Mouse (Mus musculus) stomach, postnatal 0 days (tissue): ENCODE measurements around the gene Stac3. TPM values are rescaled to one million over a fixed set of nuclear protein-coding genes. Genes with fewer than 3 reads are reported as not detected.
A peak's percentile ranks its signal among the peaks of the same experiment; 100 is the strongest.

Experiments
- ATAC-seq: fragments of 200-750 bp; cut with Nextera tagmentation; 2 replicates; pipeline ENCODE4 v1.8.0; 2017; ENCODE audit not compliant: low FRiP score, low TSS enrichment
- DNase-seq: peaks from one replicate; pipeline ENCODE4 v3.0.0-alpha.2; 2016; ENCODE audit warnings: low spot score
- H3K27ac ChIP-seq: fragments of 300-500 bp; sonication (generic); replicated peaks from 2 replicates; pipeline ENCODE4 v1.5.1; 2014; ENCODE audit warnings: mild to moderate bottlenecking, control low read depth
- H3K27me3 ChIP-seq: fragments of 300-500 bp; sonication (generic); 2 replicates; pipeline ENCODE4 v1.6.1; 2014; ENCODE audit warnings: low read length; ENCODE audit not compliant: control insufficient read depth, insufficient read depth
- H3K36me3 ChIP-seq: fragments of 300-500 bp; sonication (generic); 2 replicates; pipeline ENCODE4 v1.6.1; 2014; ENCODE audit warnings: low read length, mixed read lengths; ENCODE audit not compliant: control insufficient read depth, insufficient read depth
- H3K4me1 ChIP-seq: fragments of 300-500 bp; sonication (generic); replicated peaks from 2 replicates; pipeline ENCODE4 v1.6.1; 2014; ENCODE audit warnings: antibody characterized with exemption; ENCODE audit not compliant: control insufficient read depth, insufficient read depth
- H3K4me2 ChIP-seq: fragments of 300-500 bp; sonication (generic); replicated peaks from 2 replicates; pipeline ENCODE4 v1.6.1; 2014; ENCODE audit warnings: low read depth, mild to moderate bottlenecking, control low read depth, moderate library complexity
- H3K4me3 ChIP-seq: fragments of 300-500 bp; sonication (generic); 2 replicates; pipeline ENCODE4 v1.5.1; 2014; ENCODE audit warnings: low read depth, low read length, control low read depth
- H3K9ac ChIP-seq: fragments of 300-500 bp; sonication (generic); 2 replicates; pipeline ENCODE4 v1.6.1; 2014; ENCODE audit warnings: mild to moderate bottlenecking, low read length, control low read depth, mixed read lengths
- H3K9me3 ChIP-seq: fragments of 300-500 bp; sonication (generic); 2 replicates; pipeline ENCODE4 v1.6.1; 2016; ENCODE audit warnings: low read length; ENCODE audit not compliant: control insufficient read depth
- CTCF ChIP-seq: IDR thresholded peaks from 2 replicates; pipeline ENCODE4 v1.5.1; 2016; ENCODE audit warnings: antibody characterized with exemption, low read depth, mild to moderate bottlenecking, moderate library complexity
- EP300 ChIP-seq: optimal IDR thresholded peaks from 2 replicates; pipeline ENCODE3; 2016; ENCODE audit warnings: antibody characterized with exemption
- WGBS: fragments of 180-500 bp; shearing (Covaris S2); extraction: QIAGEN DNeasy Blood & Tissue Kit; methylation state at CpG from one replicate; pipeline ENCODE4 v1.1.7; 2014; 5-methylcytosine and 5-hydroxymethylcytosine counted together
- polyA plus RNA-seq: library from polyadenylated mRNA; unstranded; fragments of >200 nt; fragmentation: Nextera tagmentation; extraction: Ambion mirVana; gene quantifications from 2 replicates; pipeline ENCODE4 v1.2.1, GENCODE M21; 2015

The Stac3 gene
- polyA plus RNA-seq, 1 experiment from 2014 or later: 0.23 TPM

GRCm38 (mm10) chr10:127514764-127515163 is 13.3 kb downstream of the Stac3 start, which contains the start of gene Ndufa4l2:
TSS of gene Ndufa4l2 (plus strand) at chr10:127514967.
- Histone ChIP-seq H3K36me3 (peaks cover 10% of the 10 kb centered on the region; the same call in 1 of the 2 replicates), H3K27me3 (peaks cover 6% of the 10 kb centered on the region; the same call in 1 of the 2 replicates), H3K4me2 (peak within 1 kb of the TSS; percentile 66), H3K4me3 (peak within 1 kb of the TSS; percentile 27), H3K9me3 (no peaks in the 10 kb centered on the region), H3K27ac (no peak within 1 kb of the TSS; the same call in none of the 2 replicates), H3K4me1 (peaks cover 21% of the 10 kb centered on the region), H3K9ac (no peak within 1 kb of the TSS)
- TF ChIP-seq CTCF (no peak), EP300 (no peak)
- ATAC-seq (no peak), DNase-seq (no peak)
- 26% methylated on average over 6 of the region's 6 CpGs for WGBS

- peaks cover 2% of the 10 kb centered on the region; the same call in 1 of the 2 replicates for H3K27me3 ChIP-seq
- no peaks in the 10 kb centered on the region for H3K9me3 ChIP-seq
- H3K4me2 ChIP-seq: peak overlapping the region; percentile 55
- WGBS: 44% methylated on average over 9 of the region's 9 CpGs
- H3K27ac ChIP-seq: no peak overlapping the region; the same call in none of the 2 replicates
- no peak overlapping the region for H3K9ac ChIP-seq
- H3K4me3 ChIP-seq: peak overlapping the region; percentile 27
- ATAC-seq (no peak), DNase-seq (no peak)
- TF ChIP-seq CTCF: no peak
- TF ChIP-seq EP300: no peak
- peaks cover 21% of the 10 kb centered on the region for H3K4me1 ChIP-seq
- H3K36me3 ChIP-seq: peaks cover 10% of the 10 kb centered on the region; the same call in 1 of the 2 replicates
These were observed 13.9 kb downstream of the Stac3 start for GRCm38 (mm10) chr10:127515271-127515982.

DNA sequence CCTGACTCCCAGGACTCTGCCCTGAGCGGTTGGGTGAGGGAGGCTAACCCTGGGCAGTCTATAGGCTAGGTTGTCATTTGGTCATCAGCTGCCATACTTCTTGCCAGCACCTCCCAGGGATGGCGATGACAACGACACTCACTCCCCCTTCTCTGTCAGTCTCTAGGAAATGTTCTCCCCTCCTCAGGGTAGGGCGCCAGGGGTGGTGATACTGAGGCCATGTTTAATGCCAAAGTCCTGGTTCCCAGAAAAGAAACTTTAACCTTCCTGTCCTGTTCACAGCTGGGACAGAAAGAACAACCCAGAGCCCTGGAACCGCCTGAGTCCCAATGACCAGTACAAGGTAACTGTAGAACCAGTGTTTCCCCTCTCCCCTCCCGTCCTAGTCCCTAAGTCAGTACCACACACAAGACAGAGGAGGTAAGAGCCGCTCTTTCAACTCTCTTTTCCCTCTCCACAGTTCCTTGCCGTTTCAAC is 14.5 kb downstream of the Stac3 start:
- DNase-seq (no peak), ATAC-seq (no peak)
- no peaks in the 10 kb centered on the region for H3K27me3 ChIP-seq
- peaks cover 21% of the 10 kb centered on the region for H3K4me1 ChIP-seq
- H3K36me3 ChIP-seq: peaks cover 10% of the 10 kb centered on the region; the same call in 1 of the 2 replicates
- peak overlapping the region; percentile 55 for H3K4me2 ChIP-seq
- 36% methylated on average over 8 of the region's 8 CpGs for WGBS
- peak overlapping the region; percentile 54 for H3K9ac ChIP-seq
- TF ChIP-seq EP300: no peak
- TF ChIP-seq CTCF: no peak
- peak overlapping the region; percentile 82 for H3K27ac ChIP-seq
- no peaks in the 10 kb centered on the region for H3K9me3 ChIP-seq
- peak overlapping the region; percentile 23 for H3K4me3 ChIP-seq

GRCm38 (mm10) chr10:127516576-127517260 is 15.2 kb downstream of the Stac3 start:
- 13% methylated on average over 30 of the region's 30 CpGs for WGBS
- H3K9me3 ChIP-seq: no peaks in the 10 kb centered on the region
- H3K4me1 ChIP-seq: peaks cover 23% of the 10 kb centered on the region

DNA sequence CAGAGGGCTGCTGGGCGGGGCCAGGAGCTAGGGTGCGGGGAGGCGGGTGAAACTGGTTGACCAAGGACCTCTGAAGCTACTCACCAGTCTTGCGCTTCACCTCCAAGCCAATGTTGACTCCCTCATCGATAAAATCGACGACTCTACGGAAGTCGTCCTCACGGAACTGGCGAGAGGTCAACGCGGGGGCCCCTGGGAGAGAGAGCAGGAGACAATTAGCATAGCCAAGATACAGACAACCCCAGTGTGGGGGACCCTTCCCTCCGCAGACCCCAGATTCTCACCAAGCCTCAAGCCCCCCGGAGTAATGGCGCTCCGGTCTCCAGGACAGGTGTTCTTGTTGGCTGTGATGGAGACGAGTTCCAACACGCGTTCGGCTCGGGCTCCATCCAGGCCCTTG is 16.5 kb downstream of the Stac3 start:
- Histone ChIP-seq H3K9ac (no peak overlapping the region), H3K4me1 (peaks cover 22% of the 10 kb centered on the region), H3K4me2 (no peak overlapping the region), H3K9me3 (no peaks in the 10 kb centered on the region), H3K27ac (0 out of 2 replicates have a peak overlapping the region, but pooled peaks have one; percentile 18), H3K27me3 (no peaks in the 10 kb centered on the region), H3K36me3 (peaks cover 10% of the 10 kb centered on the region; the same call in 1 of the 2 replicates), H3K4me3 (no peak overlapping the region)
- ATAC-seq (no peak), DNase-seq (no peak)
- TF ChIP-seq EP300: no peak
- no peak for TF ChIP-seq CTCF
- WGBS: 84% methylated on average over 22 of the region's 22 CpGs

More at GRCm38 (mm10) chr10:127516576-127517260, 15.2 kb downstream of the Stac3 start:
- Histone ChIP-seq H3K9ac (peak overlapping the region; percentile 54), H3K27ac (peak overlapping the region; percentile 82), H3K27me3 (no peaks in the 10 kb centered on the region), H3K4me2 (peak overlapping the region; percentile 55), H3K36me3 (peaks cover 10% of the 10 kb centered on the region; the same call in 1 of the 2 replicates), H3K4me3 (peak overlapping the region; percentile 23)
- TF ChIP-seq EP300: no peak
- no peak for TF ChIP-seq CTCF
- ATAC-seq (peak; percentile 22; the same call in 1 of the 2 replicates), DNase-seq (peak; percentile 66)
